Mouse (Mus musculus): ENCODE data around the gene Gpm6a.

GRCm38 (mm10) chr8:55073481-55073880 lies 118.8 kb downstream of the Gpm6a start:
- TF ChIP-seq CTCF (IDR thresholded peaks at IDR 0.05; ENCODE audit: low read depth) (no peak), EP300 (IDR thresholded peaks at IDR 0.05; ENCODE audit: low read depth) (no peak)
